Mouse (Mus musculus): Measurements from ENCODE around the gene Morn3.

Gene Morn3

DNA sequence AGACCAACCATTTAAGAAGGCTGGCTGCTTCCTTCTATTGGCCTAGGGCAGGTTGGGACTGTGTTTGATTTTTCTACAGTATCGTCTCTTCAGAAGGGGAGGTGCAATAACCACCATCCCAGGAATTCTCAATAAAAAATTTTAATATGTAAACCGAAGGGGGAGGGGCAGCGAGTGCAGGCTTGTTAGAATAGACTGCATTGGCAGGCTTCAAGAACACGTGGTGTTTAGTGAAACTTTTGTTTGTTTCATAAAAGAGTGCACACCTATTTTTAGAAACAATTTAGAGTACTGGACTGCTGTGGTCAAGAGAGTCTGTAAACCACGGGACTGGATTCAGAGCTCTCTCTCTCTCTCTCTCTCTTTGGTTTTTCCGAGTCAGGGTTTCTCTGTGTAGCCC is 23.8 kb downstream of the Morn3 start:
- no peak for DNase-seq (ENCODE audit: low spot score)

DNA sequence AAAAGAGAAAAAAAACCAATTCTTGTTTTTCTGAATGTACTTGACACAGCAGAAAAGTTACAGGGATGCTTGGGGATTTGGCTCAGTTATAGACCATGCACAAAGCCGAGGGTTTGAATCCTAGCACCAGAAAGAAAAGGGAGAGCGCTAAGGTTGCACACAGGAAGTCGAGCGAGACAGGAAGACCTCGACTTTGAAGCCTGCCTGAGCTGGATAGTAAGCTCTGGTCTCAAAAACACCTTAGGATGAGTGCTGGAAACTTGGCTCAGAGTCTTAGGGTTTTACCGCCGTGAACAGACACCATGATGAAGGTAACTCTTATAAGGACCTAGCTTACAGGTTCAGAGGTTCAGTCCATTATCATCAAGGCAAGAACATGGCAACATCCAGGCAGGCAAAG is 25.4 kb downstream of the Morn3 start:
- DNase-seq (ENCODE audit: low spot score) = no peak

DNA sequence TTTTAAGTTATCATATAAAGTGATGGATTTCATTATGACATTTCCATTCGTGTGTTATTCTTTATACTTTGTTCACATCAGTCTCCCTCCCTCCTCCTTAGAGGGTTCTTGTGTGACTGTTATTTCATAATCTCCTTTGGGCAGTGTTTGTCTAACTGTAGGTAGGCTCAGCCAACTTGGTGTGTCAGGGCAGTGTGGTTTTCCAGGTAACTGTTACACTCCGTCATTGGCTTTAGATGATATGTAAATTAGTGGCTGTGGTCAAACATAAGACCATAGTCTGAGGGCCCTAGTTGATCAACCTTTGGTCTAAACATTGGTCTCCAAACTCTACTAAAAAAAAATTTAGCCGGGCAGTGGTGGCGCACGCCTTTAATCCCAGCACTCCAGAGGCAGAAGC is 26.4 kb downstream of the Morn3 start:
- no peak for DNase-seq (ENCODE audit: low spot score)

DNA sequence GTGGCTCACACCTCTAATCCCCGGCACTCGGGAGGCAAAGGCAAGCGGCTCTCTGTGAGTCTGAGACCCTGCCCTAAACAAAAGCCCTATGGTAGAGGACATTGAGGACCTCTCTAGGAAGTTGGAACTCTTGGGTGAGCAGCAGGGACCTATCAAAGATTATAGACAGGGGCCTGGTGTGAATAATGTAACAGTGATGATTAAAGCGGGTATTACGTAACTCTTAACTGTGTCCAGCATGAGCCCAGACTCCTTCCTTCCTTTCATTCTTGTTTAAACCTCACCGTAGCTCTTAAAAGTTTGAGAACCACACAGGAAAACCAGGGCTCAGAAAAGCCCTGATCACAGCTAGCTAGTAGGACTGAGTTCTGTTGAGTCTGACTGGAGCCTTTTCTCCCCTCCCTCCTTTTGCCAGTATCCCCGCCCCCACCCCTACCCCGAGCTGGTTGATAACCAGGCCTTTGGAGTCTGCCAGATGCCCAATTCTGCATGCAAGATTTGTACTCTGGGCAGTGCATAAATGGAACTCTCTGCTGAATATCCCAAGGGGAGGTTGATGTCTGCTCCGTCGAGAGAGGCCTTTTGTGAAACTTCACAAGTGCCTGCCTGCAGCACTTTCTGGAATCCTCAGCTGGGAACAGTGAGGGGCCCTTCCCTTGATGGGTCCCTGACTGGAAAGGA is 27.3 kb downstream of the Morn3 start:
- no peak for DNase-seq (ENCODE audit: low spot score)

DNA sequence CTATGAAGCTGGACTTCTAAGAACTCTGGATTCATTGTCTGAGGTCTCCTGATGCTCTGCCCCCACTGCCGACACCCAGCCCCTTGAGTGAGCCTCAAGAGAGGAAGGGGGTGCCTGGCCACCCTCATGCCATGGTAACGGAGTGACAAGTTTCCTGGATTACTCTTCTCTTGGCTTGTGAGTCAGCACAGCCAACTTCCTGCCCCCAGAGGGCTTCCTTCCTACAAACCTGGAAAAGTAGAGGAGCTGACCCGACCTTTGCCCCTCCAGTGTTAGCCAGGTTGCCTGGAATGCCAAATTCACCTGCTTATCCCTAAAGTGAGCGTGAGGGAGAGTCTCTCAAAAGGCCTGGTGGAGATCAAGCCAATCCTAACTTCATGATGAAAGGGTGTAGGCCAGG is 29.3 kb downstream of the Morn3 start:
- no peak for DNase-seq (ENCODE audit: low spot score)

DNA sequence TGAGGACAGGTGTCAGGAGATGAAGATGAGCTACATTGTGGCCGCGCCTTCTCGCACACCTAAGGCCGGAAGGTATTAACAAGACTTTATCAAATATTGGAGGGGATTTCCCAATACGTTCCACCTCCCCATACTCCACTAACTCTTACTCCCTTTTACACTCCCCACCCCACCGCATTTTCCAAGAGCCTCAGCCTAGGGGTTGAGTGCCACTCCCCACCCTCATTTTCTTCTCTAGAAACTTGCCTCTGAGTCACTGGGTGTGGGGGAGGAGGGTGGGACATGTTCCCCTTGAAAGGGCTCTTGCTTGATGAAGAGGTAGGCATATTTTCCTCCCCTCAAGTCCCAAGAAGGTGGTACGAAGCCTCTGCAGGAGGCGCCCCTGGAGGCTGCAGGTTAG is 30.9 kb downstream of the Morn3 start:
- no peak for DNase-seq (ENCODE audit: low spot score)

DNA sequence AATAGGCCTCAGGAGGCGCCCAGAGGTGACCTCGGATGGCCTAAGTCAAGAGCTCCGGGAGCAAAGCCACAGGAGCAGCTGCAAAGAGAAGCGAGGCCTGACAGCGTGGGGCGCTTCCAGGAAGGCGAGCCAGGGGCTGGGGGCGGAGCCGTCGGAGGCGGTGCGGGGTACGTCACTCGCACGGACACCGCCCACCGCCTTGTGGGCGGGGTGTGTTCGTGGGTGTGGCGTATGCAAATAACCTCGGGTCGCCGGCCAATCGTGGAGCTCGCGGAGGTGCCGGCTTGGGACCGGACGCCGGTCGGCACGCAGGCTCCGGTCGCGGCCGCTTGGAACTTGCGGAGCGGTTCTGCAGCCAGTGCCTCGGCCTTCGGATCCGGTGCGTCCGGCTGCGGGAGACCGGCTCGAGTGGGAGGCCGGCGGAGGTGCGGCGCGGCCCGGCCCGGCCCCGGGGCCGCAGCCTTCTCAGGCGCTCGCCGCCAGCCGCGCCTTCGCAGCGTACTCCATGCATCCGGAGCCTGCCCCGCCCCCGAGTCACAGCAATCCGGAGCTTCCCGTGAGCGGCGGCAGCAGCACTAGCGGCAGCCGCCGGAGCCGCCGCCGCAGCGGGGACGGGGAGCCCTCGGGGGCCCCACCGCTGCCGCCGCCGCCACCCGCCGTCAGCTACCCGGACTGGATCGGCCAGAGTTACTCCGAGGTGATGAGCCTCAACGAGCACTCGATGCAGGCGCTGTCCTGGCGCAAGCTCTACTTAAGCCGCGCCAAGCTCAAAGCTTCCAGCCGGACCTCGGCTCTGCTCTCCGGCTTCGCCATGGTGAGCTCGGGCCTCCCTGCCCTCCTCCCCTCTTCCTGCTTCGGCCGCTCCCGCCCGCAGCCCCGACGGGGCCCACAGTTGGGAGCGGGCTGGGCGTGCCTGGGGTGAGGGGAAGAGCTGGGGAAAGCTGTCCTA is 31.8 kb downstream of the Morn3 start, which contains the start of gene Orai1:
Gene Orai1 (plus strand): TSS at position 322 of the 949 bp plus-strand sequence.
- peak; percentile 92 for DNase-seq (ENCODE audit: low spot score)

DNA sequence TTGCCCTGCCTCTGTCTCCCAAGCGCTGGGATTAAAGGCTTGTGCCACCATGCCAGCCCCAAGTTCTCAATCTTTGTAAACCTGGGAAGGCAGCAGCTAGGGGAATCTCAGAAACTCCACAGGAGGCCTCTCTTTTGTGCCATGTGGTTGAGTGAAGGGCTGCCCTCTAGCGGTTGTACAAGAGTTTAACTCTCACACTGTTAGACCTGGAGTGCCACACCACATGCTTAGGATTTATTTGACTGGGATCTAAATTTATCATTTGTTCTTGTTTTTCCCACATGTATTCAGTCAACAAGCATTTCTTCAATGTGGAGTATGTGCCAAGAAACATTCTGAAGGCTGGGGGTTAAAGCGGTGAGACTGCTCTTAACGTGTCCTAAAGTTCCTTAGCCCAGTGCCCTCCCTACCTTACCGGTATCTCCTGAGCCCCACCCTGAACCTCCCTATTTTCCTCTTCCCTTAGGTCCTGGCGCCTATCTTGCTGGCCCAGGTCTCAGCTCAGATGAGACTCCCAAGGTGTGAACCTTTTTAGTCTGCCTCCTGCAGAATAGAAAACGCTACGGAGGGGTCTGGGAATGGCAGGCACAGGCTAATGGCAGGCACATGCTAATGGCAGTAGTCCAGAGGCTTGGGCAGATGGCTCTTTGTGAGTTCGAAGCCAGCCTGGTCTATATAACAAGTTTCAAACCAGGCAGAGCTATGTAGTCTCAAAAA is 33.1 kb downstream of the Morn3 start:
- no peak for DNase-seq (ENCODE audit: low spot score)

DNA sequence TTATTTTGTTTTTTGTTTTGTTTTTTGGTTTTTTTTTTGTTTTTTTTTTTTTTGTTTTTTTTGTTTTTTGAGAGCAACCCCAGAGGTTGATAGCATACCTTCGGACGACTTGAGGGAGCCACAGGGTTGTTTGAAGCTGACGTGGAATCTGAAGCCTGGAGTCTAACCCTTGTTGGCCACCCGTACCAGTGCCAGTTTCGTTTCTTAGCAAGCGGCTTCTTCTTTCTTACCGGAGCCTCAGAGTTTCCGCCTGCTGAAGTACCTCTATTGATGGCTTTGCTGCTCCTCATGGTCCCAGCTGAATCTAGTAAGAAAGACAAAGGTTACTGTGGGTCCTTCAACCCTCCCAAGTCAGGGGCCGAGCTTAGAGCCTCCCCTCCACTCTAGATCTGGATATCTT is 35.1 kb downstream of the Morn3 start:
- DNase-seq (ENCODE audit: low spot score) = no peak

DNA sequence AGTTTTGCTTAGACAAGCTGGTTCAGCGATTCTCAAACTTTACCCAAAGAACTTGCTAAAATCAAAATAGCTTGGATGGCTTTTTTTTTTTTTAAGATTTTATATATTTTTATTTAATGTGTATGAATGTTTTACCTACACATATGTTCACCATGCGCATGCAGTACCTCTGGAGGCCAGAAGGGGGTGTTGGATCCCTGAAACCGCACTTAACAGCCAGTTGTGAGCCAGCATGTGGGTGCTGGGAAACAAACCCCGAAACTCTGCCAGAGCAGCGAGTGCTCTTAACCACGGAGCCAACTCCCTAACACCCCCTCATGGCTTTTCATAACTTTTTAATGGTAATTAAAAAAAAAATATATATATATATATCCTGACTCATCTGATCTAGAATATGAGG is 36.0 kb downstream of the Morn3 start:
- no peak for DNase-seq (ENCODE audit: low spot score)

DNA sequence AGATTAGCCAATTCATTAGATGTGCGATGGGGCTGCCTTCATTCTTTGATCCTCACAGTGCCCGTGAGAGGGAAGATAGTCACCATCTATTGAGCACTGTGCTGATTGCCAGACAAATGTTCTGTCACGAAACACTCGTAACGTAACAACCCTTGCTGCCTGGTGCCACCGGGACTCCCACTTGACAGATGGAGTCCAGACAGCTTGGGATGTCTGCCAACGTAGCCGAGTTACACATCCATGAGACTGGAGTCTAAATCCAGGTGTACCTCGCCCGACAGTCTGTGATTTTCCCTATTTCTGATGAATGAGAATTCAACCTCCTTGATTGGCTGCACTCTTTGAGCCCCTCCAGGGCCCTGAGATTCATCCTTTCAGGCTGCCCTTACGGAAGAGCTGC is 36.9 kb downstream of the Morn3 start:
- no peak for DNase-seq (ENCODE audit: low spot score)

DNA sequence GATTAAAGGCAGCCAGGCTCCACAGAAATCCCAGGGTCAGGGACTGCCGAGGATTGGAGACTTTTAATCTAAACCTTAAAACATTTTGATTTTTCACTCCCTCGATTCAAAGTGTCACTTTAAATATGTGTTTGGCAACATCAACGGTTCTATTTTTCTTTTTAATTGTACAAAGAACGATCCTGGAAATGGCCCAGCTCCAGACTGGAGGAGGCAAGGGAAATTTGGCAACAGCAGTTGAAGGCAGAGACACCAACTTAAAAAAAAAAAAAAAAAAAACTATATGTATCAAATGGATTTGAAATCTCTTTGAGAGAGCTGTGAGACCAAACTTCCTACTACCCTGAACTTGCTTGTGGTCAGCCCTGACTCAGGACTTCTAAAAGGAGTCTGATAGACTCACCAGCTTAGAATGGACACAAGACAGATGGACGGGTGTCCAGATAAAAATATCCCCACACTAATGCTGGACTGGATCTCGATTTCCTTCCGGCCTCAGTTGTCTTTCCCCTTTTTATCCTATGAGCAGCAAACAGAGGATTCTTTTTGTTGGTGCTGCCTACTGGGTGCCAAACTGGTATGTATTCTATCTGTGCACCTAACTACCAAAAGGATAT is 37.8 kb downstream of the Morn3 start:
- DNase-seq (ENCODE audit: low spot score) = no peak

DNA sequence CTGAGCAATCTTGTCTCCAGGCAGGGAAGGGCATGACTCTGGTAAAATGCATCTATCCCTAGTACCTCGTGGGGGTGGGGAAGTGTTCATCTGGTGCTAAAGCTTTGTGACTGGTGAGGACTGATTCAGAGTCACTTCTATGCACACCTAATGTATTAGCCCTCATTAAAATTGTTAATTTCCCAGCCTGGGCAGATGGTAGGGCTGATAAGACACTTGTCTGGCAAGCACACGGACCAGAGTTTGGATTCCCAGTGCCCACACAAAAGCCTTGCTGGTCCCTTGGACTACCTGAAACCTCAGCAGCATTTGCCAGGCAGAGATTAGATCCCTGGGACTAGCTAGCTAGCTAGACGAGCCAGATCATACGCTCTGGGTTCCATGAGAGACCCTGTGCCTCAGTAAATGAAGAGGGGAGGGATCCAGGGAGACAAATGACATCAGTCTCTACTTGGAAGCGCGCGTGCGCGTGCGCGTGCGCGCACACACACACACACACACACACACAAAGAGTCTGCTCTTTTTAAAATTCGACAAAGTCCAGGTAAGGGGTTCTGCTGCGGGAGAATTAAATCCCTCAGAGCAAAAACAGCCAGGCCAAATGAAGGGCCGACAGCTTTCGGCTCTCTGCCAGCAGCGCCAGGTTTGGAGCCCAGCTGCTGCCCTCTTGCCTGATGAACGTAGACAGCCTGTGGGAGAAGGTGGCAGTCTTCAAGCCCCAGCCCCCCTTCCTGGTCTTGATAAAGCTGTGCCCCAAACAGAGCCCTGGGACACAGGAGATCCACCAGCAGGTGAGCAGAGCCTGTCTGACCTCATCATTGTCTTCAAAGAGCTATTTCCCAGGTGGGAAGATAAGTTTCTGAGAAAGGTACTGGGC is 40.9 kb downstream of the Morn3 start:
- DNase-seq (ENCODE audit: low spot score) = no peak

DNA sequence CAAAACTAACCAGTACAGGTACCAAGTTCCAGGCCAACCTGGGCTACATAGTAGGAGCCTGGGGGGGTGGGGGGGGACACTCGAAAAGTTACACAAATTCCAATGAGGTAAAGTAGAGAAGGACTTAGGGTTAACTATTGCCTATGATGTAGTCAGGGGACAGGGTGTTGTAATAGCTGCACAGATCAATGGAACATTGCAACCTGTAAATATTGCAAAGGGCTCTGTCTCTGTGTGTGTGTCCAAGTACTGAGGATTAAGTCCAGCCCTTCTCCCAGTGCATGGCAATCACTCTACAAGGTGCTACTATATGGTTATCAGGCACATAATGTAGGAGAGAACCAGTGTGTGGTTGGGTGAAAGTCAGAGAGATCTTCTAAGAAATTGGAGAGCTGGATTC is 45.9 kb downstream of the Morn3 start:
- no peak for DNase-seq (ENCODE audit: low spot score)

DNA sequence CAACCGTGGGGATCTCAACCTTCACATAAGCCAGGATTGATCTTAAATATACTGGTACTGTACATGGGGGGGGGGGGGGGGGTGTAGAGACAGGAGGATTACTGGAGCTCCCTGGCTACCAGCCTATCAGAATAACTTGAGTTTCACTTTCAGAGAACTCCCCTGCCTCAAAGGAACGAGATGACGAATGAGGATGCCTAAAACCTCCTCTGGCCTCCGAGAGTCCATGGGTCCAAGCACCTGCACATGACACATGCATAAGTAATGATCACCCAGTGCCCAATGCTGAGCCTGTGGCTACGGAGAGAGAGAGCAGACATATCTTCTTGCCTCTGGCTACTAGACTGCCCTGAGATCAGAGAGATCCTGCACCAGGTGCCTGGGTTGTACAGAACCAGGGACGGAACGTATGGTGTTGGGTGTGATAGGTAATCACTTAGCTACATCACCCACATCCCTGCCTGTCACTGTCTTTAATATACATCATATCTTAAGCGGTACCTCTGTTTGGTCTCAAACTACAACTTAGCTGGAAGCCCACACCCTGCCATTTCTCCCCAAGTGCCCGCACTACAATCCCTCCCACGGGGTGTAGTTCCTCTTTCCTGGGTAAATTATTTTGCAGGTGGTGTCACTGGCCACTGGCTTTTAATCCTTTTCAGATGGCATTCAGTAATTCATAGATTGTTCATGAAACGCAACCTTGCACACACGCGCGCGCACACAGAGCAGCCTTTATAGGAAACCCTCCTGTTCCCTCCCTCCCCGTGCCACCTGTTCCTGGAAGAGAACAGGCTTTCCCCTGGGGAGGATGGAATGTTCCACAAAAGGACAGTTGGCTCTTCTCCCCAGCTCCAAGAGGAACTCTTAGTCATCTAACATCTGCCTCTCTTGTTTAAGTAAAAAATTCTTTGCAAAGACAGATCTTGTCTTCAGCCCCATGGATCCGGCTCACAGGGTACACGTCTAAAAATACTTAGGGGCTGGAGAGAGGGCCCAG is 49.3 kb downstream of the Morn3 start:
- no peak for DNase-seq (ENCODE audit: low spot score)

DNA sequence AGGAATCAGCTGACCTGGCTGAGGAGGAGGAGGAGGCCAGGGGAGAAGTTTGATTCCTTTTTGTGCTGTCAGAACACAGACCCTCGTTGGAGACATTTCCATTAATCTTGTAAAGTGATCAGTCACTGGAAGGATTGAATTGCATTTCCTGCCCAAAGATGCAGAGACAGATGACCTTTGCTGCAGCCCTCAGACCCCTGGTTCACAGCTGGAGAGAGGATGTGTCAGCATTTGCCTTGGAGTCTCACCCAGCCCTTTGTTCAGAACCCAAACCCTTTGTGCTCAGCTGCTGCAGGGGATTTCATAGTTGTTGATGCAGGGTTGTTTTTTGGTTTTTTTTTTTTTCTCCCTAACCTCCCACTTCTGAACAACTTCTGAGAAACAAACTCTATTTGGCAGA is 51.9 kb downstream of the Morn3 start:
- no peak for DNase-seq (ENCODE audit: low spot score)

DNA sequence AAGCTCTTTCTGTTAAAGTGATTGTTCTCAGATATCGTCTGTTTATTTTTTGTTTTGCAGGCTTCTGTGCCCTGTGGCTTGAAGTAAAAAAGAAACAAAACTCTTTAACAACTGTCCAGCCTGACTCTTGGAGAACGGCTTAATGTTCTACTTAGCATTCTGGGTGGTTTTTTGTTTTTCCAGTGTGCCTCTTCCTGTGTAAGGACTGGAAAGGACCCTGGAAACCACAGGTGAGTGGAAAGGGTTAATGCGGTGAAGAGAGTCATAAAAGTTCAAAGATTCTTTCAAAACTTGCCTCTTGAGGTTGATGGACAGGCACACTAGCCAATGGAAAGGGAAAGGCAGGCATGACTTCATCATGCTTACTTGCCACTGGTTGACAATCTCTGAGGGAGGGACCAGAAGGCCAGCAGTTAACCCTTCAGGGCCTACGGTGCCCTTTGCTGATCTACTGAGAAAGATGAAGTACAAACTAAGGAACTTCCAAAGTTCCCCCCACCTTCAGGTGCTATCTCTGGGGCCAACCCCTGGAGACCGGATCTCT is 52.4 kb downstream of the Morn3 start:
- DNase-seq (ENCODE audit: low spot score) = peak; percentile 88

DNA sequence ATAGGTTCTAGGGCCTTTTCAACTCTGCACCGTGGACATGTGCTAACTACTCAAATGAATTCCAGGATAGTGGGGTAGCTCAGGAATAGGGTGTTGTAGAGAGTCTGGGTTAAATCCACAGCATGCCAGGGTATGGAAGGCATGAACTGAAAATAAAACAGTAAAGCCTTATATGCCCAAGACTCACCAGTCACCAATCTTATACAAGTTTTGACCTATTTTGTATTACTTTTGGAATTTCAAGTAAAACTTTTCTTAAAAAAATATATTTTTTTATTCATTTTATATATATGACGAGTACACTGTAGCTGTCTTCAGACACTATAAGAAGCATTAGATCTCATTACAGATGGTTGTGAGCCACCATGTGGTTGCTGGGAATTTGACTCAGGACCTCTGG is 53.0 kb downstream of the Morn3 start:
- DNase-seq (ENCODE audit: low spot score) = no peak

DNA sequence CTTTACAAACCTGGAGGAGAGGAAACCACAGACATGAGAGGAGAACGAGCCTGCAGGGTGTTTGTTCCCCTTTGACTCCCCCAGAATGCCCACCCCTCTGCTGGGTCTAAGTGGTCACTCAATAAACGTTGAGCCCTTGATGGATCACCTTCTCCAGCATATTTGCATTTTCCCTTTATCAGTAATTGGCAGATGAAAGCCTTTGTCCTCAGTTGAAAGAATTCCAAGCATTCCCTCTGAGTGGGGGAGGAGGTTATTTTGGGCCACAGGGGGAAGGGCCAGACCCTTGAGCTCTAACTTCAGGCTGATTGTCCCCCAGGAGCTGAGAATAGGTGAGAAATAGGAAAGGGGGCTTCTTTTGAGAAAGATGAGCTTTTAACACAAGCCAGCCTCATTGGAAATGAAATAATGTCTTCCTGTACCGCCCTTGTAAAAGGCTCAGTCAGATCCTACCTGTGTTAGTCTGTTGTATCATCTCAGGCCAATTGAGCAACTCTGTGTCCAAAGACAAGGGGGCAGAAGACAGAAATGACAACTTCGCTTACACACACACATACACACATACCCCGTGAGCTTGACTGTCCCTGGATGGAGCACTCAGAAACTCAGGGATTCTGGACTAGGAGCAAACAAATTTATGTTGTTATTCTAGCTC is 55.3 kb downstream of the Morn3 start:
- no peak for DNase-seq (ENCODE audit: low spot score)
